Mouse (Mus musculus): ENCODE results near the gene Nt5m.

DNA sequence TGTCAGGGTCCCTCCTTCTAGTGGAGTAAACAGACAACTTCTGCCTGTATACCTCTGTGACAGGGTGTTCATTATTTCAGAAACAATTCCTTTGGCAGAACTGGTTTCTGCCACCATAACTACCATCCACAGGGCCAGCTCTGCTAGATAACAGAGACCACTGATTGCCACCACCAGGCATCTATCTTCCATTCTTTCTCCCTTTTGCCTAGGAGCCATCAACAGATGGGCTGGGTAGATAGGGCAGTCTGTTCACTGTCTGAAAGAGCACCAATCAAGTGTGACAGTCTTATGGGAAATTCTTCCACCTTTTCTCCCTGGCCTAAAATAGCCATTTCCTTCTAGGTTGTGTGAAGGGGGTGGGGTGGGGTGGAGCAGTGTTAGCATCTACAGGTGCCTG is 71.3 kb downstream of the Nt5m start:
- TF ChIP-seq CTCF (IDR thresholded peaks at IDR 0.05; ENCODE audit: low read depth) (no peak), EP300 (IDR thresholded peaks at IDR 0.05; ENCODE audit: low read depth) (no peak)

Measured in liver, embryonic 14.5 days (tissue).